In genomic region chr8:76067721-76068120, GRCm38 (mm10) we compare ENCODE assay signal across 9 mouse cellular contexts.
DNase-seq lines count a peak whose midpoint lies in the region; ATAC-seq and TF ChIP-seq lines count a peak whose summit lies in the region.
"Had no signal": no experiment of that assay in that cellular context is flagged by ENCODE, and none has a peak within 500 bp of the region (broad histone marks: within the 10 kb centered on the region; RNA-seq: fewer than 3 reads in every experiment).

No protein-coding gene starts in this region.

- in situ Hi-C loops in Patski (cut with MboI; ENCODE audit: low pct_unique_long_range_greater_than_20kb), result loop anchor here (25.0 kb wide), 3 partner anchors 820 to 1270 kb away; partner anchors contain the start of gene Nr3c2

- H3K27ac ChIP-seq in forebrain, embryonic 12.5 days, result no peak overlapping the region
- H3K27ac ChIP-seq in forebrain, embryonic 15.5 days (replicated peaks), result no peak overlapping the region

- CTCF ChIA-PET in Patski (lab: Charles Lee), result no interaction called here

- peaks cover 21% of the 10 kb centered on the region for H3K27me3 ChIP-seq in forebrain, embryonic 12.5 days
- H3K27me3 ChIP-seq in forebrain, embryonic 15.5 days, result peaks cover 19% of the 10 kb centered on the region
- peaks cover 35% of the 10 kb centered on the region for H3K27me3 ChIP-seq in Patski

- no peak overlapping the region for H3K4me3 ChIP-seq in forebrain, embryonic 12.5 days (replicated peaks)
- no peak overlapping the region for H3K4me3 ChIP-seq in forebrain, embryonic 15.5 days
- H3K4me3 ChIP-seq: myocyte had no signal

- WGBS in forebrain, embryonic 12.5 days, result 8% methylated on average over 2 of the region's 2 CpGs
- WGBS in forebrain, embryonic 15.5 days, result 12% methylated on average over 2 of the region's 2 CpGs
- WGBS in large intestine, adult 2 months, result 14% methylated on average over 2 of the region's 2 CpGs

- intact Hi-C loops in left cerebral cortex, postnatal 14 days (cut with DNase I), result loop anchor here (10.0 kb wide), 1 partner anchor 827 kb away; the partner anchor contains the start of gene Nr3c2
- intact Hi-C loops in left cerebral cortex, postnatal 36 days (cut with DNase I), result loop anchor here (5.0 kb wide), 1 partner anchor 1245 kb away; no protein-coding TSS in a partner anchor

- no peaks in the 10 kb centered on the region for H3K9me3 ChIP-seq in forebrain, embryonic 12.5 days
- H3K9me3 ChIP-seq in forebrain, embryonic 15.5 days, result no peaks in the 10 kb centered on the region

- peak; percentile 23 to 30 for DNase-seq in left cerebral cortex, postnatal 14 days (ENCODE audit: low spot score in 2 of 2)
- no peak for DNase-seq in left cerebral cortex, postnatal 36 days (ENCODE audit: low spot score in 2 of 2)
- DNase-seq in Patski (ENCODE audit: low read depth, low spot score), result peak; percentile 1
- DNase-seq in large intestine, adult 2 months (ENCODE audit: low read depth, low spot score), result peak; percentile 27
- DNase-seq in B cell, adult 2 months, result no peak
- no peak for DNase-seq in spleen, adult 12 weeks (ENCODE audit: low spot score)

- ATAC-seq in forebrain, embryonic 12.5 days (ENCODE audit: low FRiP score), result peak; percentile 64; the same call in 1 of the 2 replicates
- no peak for ATAC-seq in forebrain, embryonic 15.5 days (replicated peaks)
- ATAC-seq in Patski, result no peak

- no peak overlapping the region for H3K9ac ChIP-seq in forebrain, embryonic 12.5 days
- no peak overlapping the region for H3K9ac ChIP-seq in forebrain, embryonic 15.5 days (replicated peaks)

- no peaks in the 10 kb centered on the region for H3K36me3 ChIP-seq in forebrain, embryonic 12.5 days (replicated peaks)
- no peaks in the 10 kb centered on the region for H3K36me3 ChIP-seq in forebrain, embryonic 15.5 days

- TF ChIP-seq CTCF in Patski (IDR thresholded peaks at IDR 0.05), result peak; percentile 70

- H3K4me1 ChIP-seq in forebrain, embryonic 12.5 days, result no peaks in the 10 kb centered on the region
- no peaks in the 10 kb centered on the region for H3K4me1 ChIP-seq in forebrain, embryonic 15.5 days

- POLR2A ChIA-PET in Patski (lab: Charles Lee), result no interaction called here

- no peak overlapping the region for H3K4me2 ChIP-seq in forebrain, embryonic 12.5 days
- H3K4me2 ChIP-seq in forebrain, embryonic 15.5 days (replicated peaks), result no peak overlapping the region

Comparison
In these comparisons a context has a peak if more than half of its experiments do, and no peak if none do; other contexts are left out.
1. DNase-seq: peak in left cerebral cortex, postnatal 14 days (2 of 2), Patski (single experiment) and large intestine, adult 2 months (single experiment); none in left cerebral cortex, postnatal 36 days (0 of 2), B cell, adult 2 months (0 of 2) and spleen, adult 12 weeks (single experiment).